Mouse (Mus musculus) frontal cortex, adult 2 months (tissue): ENCODE measurements around the gene Akip1. TPM values are rescaled to one million over a fixed set of nuclear protein-coding genes. Genes with fewer than 3 reads are reported as not detected.
A peak's percentile ranks its signal among the peaks of the same experiment; 100 is the strongest.

Experiments used
- DNase-seq, 2 experiments: peaks; one replicate each; pipeline ENCODE4 v3.0.0; 2022; ENCODE audit warnings: low spot score in 1 of 2; ENCODE audit errors: extremely low spot score in 1 of 2
- polyA plus RNA-seq: library from polyadenylated mRNA; depleted of rRNA; stranded (reverse); fragments of >200 nt; gene quantifications from 2 replicates; pipeline ENCODE4 v1.2.3, GENCODE M21; 2012

Akip1 gene
- polyA plus RNA-seq, 1 experiment, result 8.7 TPM

DNA sequence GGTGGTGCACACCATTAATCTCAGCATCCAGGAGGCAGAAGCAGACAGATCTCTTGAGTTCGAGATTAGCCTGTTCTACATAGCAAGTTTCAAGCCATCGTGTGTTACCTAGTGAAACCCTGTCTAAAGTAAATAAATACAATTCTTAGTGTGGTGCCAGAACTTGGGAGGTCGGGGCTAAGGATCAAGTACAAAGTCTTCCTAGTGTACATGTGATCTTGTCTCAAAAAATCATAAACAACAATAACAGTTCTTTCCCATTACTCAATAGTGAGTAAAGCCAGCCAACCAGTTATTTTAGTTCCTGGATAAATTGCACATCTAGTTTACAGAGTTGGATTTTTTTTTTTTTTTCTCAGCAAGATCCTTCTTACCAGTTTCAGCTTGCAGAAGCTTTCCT, 971 bp downstream of the Akip1 start:
- DNase-seq, result no peak

DNA sequence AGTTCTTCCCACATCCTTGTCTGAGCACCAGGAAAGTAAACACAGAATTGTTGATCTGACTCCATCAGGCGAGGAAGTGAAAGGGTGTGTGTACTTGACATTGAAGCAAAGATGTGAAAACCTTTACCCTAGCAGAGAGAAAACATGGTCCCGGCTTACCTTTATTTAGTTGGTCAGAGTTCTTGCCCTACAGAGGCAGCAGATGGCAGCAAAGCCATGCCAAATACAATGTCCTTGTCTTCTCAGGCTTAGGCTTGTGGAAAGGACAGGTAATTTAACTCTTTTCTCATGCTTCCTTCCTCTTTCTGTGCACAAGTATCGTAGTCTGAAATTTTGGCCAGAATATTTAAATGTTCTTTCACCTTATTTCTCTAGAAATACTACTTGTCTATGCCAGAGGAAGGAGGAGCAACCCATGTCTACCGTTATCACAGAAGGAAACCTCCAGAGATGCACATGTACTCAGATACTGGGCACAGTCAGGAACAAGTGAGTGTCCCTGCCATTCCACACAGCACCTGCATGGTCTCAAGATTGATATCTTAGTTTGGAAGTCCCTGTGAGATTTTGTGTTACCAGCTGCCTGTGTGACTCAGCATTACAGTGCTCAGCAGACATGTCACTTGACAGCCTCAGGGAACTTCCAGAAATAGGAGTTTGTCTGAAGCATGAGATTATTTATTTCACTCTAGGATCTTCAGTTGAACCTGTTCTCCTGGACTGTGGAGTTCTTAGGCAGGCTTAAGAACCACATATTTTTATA, 3.7 kb downstream of the Akip1 start:
- peak; percentile 31 to 76 for DNase-seq

DNA sequence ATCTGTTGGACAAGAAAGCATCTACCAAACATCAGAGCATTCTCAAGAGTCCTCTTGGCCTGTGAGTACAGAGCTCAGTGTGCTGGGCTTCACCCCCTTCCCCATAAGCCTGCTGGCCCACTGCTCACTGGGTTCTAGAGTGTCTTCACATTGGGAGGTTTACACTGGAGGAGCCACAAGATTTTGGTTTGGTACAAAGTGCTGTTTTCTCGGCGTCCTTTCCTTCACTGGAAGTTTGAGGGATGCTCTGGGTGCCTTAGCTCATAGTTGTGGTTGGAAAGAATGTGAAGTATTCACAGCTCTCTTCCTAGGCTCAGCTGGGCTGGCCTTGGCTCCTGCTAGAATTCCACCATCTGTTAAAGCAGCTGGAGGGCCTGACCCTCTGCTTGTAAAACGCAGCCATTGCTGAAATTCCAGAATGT, 5.5 kb downstream of the Akip1 start:
- DNase-seq, result no peak

DNA sequence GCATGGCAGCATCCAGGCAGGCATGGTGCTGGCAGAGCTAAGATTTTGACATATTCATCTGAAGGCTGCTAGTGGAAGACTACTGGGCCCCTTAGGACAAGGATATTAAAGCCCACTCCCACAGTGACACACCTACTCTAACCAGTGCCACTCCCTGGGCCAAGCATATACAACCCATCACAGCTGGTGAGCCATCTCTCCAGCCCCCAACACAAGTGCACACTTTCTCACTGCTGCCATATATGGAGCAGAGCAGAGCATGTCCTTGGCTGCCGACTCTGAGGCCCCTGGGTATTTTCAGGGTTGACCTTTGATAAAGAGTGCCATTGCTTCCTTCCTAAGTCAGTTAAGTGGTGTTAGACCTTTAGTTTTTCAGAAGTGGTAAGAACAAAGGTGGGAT, 6.6 kb downstream of the Akip1 start:
- no peak for DNase-seq

DNA sequence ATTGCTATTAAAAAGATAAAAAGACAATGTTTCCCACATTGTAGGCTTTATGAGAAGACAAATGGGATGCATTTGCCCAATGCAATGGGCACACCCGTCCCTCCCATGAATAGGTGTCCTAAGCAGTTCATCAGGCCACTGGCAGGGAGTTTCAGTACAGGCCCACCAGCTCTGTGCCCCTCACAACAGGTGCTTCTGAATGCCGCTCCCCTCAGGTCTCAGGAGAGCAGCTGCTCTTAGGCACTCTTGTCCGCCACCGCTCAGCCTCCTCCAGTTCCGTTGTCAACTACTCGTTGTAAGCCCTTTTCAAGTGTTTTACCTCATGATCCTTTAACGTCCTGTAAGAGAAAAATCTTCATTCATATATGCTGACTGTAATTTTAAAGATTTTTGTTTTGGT, 8.7 kb downstream of the Akip1 start:
- DNase-seq, result no peak

DNA sequence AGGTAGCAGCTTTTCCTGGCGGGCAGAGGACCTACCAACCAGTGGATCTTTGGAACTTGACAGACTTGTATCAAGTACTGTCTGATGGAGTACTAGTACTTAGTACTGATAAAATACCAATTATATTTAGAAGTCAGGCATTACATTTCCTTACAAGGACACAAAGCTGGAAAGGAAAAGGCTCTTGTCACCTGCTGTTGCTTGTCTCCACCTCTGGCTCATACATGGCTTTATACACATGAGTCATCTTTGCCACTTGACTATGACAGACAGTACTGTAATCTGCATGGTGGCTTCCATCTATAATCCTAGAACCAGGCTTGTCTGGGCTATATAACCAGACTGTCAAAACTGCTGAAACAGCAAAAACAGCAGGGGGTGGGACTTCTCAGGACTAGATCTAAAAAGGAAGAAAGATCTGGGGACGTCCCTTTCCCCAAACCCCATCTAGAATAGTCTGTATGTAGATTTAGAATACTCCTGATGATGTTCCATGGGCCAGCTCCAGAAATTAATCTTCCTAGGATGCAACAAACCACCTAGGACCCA, 10.0 kb downstream of the Akip1 start:
- DNase-seq, result no peak

DNA sequence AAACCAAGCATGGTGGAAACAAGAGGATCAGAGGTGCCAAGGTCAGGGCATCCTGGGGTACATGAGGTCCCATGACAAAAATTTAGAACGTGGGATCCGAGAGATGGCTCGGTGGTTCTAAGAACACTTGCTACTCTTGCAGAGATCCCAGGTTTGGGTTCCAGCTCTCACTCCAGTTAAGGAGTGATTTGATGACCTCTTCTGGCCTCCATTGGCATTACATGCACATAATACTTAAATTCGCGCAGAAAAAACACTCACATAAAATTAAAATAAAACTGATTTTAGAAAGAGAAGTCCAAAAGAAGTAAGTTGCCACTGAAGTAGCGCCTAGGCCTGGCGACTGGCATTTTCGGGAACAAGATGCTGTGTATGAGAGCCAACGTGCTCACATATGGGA, 15.8 kb downstream of the Akip1 start:
- peak in 1 of 2 experiments; percentile 76 for DNase-seq

DNA sequence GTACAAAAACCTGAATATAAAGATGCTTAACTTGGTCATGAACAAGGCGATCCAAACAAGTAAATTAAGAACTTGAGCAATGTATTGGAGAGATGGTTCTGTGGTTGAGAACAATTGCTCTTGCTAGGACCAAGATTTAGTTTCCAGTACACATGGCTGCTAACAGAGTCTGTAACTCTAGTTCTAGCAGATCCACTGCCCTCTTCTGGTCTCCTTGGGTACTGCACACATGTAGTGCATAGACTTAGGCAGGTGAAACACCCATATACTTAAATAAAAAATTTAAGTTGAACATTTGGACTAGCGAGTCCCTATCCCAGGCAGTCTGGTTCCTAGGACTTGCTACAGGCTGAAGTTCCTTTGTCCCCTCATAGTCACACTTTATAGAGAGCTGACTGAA, 19.1 kb downstream of the Akip1 start:
- no peak for DNase-seq

DNA sequence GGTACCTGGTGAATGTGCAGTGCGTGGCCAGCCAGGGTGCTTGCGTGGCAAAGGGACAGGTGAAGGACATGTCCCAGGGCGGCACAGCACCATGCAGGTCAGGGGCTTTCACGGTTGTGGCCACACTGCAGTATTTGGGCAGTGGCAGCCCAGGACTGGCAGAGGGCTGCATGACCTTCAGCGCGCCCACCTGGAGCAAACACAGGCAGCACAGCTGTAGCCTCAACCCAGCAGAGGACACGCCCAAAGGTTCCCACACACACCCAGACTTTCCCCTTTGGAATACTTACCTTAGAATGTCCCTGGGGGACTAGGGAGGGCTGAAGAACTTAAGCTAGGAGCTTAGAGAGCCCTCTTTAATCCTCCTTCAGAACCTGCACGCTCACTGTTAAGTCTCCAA, 19.6 kb downstream of the Akip1 start:
- DNase-seq, result no peak

DNA sequence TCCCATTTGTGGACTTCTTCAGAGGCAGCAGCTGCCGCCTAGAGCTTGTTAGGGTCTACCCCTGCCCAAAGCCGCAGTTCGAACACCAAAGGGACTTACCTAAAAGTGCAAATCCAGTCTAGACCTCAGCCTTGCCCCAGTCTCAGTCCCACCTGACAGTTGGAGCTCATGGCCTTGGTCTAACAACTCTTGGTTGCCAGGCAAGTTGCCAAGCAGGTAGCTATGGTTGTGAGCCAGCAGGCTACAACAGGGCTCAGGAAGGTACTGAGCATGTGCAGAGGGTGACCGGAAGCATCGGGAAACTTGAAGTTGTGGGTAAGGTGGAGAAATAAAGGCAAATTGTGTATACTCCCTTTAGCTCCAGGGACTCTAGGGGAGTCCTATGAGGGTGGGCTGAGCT, 20.2 kb downstream of the Akip1 start, which contains the start of gene BC051019:
Gene BC051019, minus strand, starts transcription at position 154 of the 400 bp plus-strand sequence.
- DNase-seq, result no peak

DNA sequence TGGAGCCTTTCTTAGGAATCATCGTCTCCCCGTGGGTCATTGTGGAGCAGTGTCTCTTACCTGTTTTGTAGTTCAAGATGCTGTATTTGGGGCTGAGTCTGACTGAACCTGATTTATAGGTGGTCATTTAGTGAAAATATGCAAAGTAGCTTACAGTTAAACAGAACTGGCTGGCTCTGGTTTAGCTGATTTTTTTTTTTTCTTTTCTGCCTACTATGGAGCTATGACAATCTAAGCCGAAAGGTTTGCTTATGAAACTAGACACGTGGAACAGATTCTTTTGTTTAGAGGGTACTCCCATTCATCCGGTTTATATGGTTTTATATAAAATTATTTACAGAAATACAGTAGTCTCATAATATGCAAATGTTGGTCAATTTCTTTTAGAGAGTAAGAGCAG, 28.1 kb downstream of the Akip1 start, which contains the start of gene Ascl3:
Gene Ascl3, minus strand, starts transcription at position 101 of the 400 bp plus-strand sequence.
- DNase-seq, result no peak

DNA sequence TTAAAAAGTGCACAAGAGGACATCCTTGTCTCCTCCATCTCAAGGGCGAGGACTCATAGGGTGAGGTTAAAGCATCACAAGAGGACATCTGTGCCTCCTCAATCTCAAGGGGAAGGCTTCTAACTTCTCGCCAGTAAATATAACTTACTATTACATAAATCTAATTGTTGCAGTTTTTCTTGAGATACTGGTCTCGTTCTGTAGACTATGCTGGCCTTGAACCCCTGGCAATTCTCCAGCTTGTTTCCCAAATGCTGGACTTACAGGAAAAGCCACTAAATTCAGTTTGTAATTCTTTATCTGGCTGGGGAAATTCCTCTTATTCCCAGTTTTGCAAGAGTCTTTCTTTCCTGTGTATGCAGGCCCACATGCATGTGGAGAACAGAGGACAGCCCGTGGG, 31.3 kb downstream of the Akip1 start:
- no peak for DNase-seq

DNA sequence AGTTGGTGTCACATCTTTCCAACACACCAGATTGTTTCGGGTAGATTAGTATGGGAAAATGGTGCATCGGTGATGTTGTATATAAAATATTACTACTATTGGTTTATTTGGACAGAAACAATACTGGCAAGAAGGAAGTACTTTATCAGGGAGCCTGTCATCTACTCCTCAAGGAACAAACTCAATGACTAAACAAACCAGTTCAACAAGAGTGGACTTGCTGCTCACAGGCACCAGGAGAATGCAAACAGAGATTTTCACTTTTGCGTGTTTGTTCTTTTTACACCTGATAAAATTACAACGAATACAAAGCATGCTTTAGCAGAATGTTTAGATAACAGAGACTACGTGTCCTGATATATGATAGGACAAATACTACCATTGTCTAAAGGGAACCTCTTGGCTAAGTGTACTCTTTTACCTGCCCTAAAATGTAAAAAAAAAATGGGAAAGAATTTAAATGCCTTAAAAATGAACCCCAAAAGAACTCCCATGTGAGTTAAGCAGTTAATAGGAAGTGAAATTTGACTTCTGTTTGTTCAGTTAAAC, 36.4 kb downstream of the Akip1 start:
- DNase-seq, result no peak

DNA sequence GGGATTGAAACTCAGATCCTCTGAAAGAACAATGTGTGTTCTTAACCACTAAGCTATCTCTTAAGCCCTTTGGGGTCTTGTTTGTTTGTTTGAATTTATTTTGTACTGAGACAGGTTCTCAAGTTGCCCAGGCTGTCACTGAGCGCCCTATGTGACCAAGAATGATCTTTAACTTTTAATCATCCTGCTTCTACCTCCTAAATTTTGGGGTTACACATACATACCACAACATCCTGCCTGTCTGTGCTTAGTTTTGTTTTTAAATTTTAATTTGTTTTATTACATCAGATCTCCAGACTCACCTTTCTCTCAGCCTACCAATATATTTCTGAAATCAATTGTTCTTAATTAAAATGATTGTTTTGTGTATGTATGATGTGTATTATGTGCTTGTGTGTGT, 37.6 kb downstream of the Akip1 start:
- DNase-seq, result no peak

DNA sequence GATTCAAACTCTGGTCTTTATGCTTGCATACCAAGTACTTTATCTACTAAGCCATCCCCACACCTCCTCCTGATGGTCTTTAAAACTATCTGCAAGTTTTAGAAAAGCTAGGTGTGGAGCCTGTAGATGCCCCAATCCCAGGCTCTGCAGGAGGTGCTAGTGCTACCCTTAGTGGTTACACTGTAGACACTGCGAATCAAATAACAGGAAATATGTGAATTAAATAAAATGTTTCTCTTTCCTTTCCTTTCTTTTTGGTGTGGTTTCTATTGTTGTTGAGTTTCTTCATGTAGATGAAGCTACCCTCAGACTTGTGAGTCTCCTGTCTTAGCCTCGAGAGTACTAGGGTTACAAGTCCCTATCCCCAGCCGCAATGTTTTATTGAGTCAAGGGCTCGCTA, 38.2 kb downstream of the Akip1 start:
- no peak for DNase-seq

DNA sequence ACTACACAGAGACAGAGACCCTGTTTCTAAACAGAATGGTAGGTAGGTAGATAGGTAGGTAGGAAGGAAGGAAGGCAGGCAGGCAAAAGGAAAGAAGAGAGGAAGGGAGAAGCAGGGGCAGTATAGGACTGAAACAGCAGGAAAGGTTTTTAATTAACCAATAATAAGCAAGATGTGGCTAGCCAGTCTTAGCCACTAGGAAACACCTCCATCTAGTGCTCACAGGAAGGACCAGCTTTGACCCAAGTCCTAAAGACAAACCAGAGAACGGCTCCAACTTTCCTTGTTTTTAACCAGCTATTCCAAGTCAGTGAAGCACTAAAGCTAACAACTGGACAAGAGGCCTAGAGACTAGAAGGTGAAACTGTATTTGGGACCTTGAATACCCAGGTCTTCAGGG, 44.3 kb downstream of the Akip1 start:
- DNase-seq, result no peak

DNA sequence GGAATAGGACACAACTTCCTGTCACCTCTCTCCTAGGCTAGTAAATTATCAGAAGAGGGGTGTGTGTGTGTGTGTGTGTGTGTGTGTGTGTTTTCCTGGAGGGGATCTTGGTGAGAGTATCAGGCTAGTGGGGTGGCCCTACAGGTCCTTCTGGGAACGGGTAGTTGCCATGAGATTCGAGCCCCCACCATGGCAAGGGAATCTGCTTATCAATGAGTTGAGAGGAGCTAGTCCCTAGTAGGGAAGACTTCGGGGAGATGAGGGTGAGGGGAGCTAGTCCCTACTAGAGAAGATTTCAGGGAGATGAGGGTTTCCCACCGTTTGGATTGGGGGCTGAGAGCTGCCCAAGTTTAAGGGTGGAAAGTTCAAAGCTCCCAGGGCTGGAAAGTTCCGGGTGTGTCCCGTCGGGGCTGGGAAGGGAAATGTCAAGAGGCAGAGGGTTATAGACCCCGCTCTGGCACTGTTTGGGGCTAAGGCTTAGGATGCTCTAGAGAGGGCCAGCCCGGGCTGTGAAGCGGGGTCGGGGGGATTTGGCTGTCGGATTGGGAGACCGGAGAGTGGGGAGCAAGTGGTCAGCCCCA, 48.0 kb downstream of the Akip1 start:
- no peak for DNase-seq

DNA sequence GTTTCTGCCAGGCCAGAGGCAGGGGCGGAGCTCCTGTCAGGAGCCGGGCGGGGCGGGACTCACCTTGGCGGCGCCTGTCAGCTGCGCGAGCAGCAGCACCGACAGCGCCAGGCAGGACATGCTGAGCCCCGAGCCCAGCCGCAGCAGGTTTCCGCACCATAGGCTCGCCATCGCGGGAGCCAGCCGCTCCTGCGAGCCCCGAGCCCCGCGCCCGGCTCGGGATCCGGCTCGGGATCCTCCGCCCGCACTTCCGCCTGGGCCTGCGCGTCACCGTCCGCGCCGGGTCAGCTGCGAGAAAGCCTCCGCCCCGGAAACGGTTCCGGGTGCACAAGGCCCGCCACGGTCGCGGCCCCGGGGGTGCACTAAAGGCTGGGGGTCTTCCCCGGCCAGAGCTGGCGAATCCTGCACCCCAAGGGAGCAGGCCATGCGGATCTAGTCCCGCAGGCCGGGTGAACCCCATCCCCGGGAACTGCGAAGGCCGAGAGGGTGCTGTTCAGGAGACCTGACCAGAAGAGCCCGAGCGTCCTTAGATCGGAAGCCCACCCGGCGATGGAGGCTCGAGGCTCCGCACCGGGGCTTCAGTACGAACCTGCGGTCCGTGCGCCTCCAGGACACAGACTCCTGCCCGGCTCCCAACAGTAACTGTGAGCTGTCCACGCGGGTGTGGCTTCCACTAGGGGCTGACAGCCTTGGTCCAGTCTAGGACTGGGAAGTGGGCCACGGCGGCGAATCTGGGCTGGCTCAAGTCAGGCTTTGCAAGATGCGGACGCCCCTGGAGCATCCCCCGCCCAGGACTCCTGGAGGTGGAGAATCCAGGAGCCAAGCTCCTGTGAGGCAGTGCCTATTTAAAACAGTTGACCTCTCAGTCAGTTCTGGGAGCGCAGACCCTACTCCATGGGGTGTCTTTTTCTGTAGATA, 48.8 kb downstream of the Akip1 start, which contains the start of gene Tmem9b:
Gene Tmem9b, minus strand, starts transcription at position 868 of the 918 bp plus-strand sequence.
- peak; percentile 55 to 80 for DNase-seq

DNA sequence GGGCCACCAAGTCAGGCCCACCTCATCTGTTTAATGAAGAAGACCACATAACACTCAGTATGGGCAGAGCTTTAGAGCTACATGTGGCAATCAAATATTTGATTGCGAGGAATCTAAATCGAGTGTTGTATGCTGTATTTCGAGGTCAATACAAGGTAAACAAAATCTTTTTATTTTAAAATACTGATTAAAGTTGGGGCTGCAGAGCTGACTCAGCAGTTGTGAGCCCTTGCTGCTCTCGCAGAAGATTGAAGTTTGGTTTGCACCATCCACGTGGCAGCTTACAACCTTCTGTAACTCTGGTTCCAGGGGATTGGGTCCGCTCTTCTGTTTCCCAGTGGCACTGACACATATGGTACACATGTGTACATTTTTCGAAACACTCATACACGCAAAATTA, 50.5 kb downstream of the Akip1 start:
- no peak for DNase-seq

DNA sequence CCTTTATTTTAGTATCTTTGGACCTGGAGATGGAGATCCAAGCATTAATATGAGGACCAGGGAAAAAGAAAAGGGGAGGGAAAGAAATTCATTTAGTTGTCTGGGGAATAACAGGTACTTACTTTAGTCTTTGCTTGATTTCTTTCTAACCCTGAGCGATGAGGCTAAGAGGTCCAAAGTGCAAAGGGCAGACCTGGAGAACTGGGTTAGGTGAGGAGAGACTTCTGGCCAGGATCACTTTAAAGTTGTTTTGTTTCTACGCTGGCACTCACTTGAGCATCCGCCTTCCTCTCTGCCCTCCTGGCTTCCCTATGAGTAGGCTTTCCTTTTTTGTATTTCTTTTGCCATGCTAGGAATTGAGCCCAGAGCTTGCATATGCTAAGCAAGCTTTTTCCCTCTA, 52.8 kb downstream of the Akip1 start:
- no peak for DNase-seq
